Mouse (Mus musculus) limb, embryonic 11.5 days (tissue): ENCODE results near the gene Abcd1. TPM values are rescaled to one million over a fixed set of nuclear protein-coding genes. Genes with fewer than 3 reads are reported as not detected.
A peak's percentile ranks its signal among the peaks of the same experiment; 100 is the strongest.

Source experiments
- ATAC-seq: fragments of 200-750 bp; cut with Nextera tagmentation; 2 replicates; pipeline ENCODE4 v1.8.0; 2017; ENCODE audit warnings: low read depth; ENCODE audit not compliant: insufficient number of reproducible peaks, low FRiP score, low TSS enrichment
- DNase-seq: peaks from one replicate; pipeline ENCODE4 v3.0.0-alpha.2; 2015; ENCODE audit warnings: low spot score
- H3K27ac ChIP-seq: fragments of 300-500 bp; sonication (generic); replicated peaks from 2 replicates; pipeline ENCODE4 v1.5.1; 2014; ENCODE audit warnings: low read depth, mild to moderate bottlenecking, low read length
- H3K27me3 ChIP-seq: fragments of 300-500 bp; sonication (generic); 2 replicates; pipeline ENCODE4 v1.6.1; 2014; ENCODE audit warnings: mild to moderate bottlenecking, low read length, mixed read lengths; ENCODE audit not compliant: control insufficient read depth, insufficient read depth
- H3K36me3 ChIP-seq: fragments of 300-500 bp; sonication (generic); 2 replicates; pipeline ENCODE4 v1.6.1; 2014; ENCODE audit warnings: mild to moderate bottlenecking, low read length, moderate library complexity, mixed read lengths; ENCODE audit not compliant: control insufficient read depth, insufficient read depth
- H3K4me1 ChIP-seq: fragments of 300-500 bp; sonication (generic); 2 replicates; pipeline ENCODE4 v1.6.1; 2014; ENCODE audit warnings: low read length, mixed read lengths; ENCODE audit not compliant: control insufficient read depth, insufficient read depth
- H3K4me2 ChIP-seq: fragments of 300-500 bp; sonication (generic); 2 replicates; pipeline ENCODE4 v1.6.1; 2014; ENCODE audit warnings: low read depth, mild to moderate bottlenecking, moderate library complexity; ENCODE audit not compliant: severe bottlenecking
- H3K4me3 ChIP-seq: fragments of 300-500 bp; sonication (generic); 2 replicates; pipeline ENCODE4 v1.5.1; 2014; ENCODE audit warnings: low read depth, low read length
- H3K9ac ChIP-seq: fragments of 300-500 bp; sonication (generic); 2 replicates; pipeline ENCODE4 v1.6.1; 2014; ENCODE audit warnings: mild to moderate bottlenecking, low read length
- H3K9me3 ChIP-seq: fragments of 300-500 bp; sonication (generic); 2 replicates; pipeline ENCODE4 v1.6.1; 2016; ENCODE audit warnings: low read length; ENCODE audit not compliant: control insufficient read depth
- WGBS: fragments of 180-500 bp; shearing (Covaris S2); extraction: QIAGEN DNeasy Blood & Tissue Kit; methylation state at CpG from one replicate; pipeline ENCODE4 v1.1.7; 2014; 5-methylcytosine and 5-hydroxymethylcytosine counted together
- polyA plus RNA-seq: library from polyadenylated mRNA; unstranded; fragments of >200 nt; fragmentation: Nextera tagmentation; extraction: Ambion mirVana; gene quantifications from 2 replicates; pipeline ENCODE4 v1.2.1, GENCODE M21; 2014

The Abcd1 gene
- polyA plus RNA-seq, 1 experiment from 2014 or later, result 10.0 TPM

DNA sequence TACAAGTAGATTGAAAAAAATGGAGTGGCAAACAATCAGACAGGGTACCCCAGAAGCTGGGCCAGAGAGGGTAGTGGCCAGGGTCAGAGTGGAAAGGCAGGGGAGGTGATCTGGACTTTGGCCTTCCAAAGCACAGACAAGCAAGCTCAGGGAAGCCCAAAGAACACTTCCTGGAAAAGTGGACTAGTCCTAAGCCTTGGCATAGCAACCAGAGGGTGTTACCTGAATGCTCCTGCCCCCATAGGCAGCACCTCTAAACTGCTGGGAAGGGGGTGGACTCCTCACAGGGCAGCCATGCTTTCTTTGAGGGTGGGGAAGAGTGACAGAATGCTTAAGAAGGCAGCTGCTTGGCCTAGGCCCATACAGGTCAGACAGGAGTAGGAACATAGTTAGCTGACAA lies 31.4 kb upstream of the Abcd1 start:
- H3K4me3 ChIP-seq, result no peak overlapping the region
- no peak for ATAC-seq
- no peaks in the 10 kb centered on the region for H3K4me1 ChIP-seq
- H3K27me3 ChIP-seq, result no peaks in the 10 kb centered on the region
- no peaks in the 10 kb centered on the region for H3K9me3 ChIP-seq
- no peaks in the 10 kb centered on the region; the same call in 1 of the 2 replicates for H3K36me3 ChIP-seq
- no peak overlapping the region for H3K4me2 ChIP-seq
- H3K27ac ChIP-seq, result no peak overlapping the region
- DNase-seq, result no peak
- no peak overlapping the region for H3K9ac ChIP-seq

- 58% methylated on average over 3 of the region's 3 CpGs for WGBS
- Histone ChIP-seq H3K9ac (no peak overlapping the region), H3K36me3 (no peaks in the 10 kb centered on the region; the same call in 1 of the 2 replicates), H3K4me3 (no peak overlapping the region), H3K27me3 (no peaks in the 10 kb centered on the region), H3K9me3 (no peaks in the 10 kb centered on the region), H3K27ac (no peak overlapping the region), H3K4me2 (no peak overlapping the region), H3K4me1 (no peaks in the 10 kb centered on the region)
- DNase-seq (no peak), ATAC-seq (no peak)
Observed at GRCm38 (mm10) chrX:73685629-73686028, 30.8 kb upstream of the Abcd1 start.

DNA sequence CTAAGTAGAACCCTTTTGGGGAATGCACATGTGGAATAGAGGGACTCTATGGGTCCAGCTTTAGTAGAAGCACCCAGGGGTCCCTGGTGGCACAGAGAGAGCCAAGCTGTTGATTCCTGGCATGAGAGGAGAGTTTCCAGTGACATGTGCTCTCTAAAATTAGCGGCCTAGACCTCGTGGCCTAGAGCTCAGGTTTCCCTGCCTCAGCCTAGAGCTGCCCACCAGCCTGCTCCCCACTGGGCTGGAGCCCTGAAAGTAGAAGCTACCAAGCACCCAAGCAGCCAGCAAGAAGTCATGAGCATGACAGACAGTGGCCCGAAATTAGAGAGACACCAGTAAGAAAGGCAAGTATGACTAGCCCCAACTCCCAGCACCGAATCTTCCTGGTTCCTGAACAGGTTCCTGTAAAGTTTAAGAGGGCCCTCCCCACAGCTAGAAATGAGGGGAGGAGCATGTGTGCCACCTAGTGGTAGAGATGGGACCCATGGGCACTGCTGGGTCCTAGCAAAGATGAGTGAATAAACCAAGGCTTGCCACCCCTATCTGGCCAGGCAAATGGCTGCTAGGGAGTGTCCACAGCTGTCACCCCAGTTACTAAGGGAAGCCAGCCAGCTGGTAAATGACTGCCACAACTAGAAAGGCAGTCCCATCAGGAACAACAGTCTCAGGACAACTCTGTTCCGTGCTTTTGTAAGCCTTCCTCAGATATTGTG lies 25.3 kb upstream of the Abcd1 start:
- Histone ChIP-seq H3K27ac (no peak overlapping the region), H3K4me3 (no peak overlapping the region), H3K4me2 (no peak overlapping the region), H3K9me3 (no peaks in the 10 kb centered on the region), H3K36me3 (no peaks in the 10 kb centered on the region; the same call in 1 of the 2 replicates), H3K27me3 (no peaks in the 10 kb centered on the region), H3K9ac (no peak overlapping the region), H3K4me1 (no peaks in the 10 kb centered on the region)
- no peak for ATAC-seq
- 76% methylated on average over 5 of the region's 5 CpGs for WGBS
- DNase-seq, result peak; percentile 29

DNA sequence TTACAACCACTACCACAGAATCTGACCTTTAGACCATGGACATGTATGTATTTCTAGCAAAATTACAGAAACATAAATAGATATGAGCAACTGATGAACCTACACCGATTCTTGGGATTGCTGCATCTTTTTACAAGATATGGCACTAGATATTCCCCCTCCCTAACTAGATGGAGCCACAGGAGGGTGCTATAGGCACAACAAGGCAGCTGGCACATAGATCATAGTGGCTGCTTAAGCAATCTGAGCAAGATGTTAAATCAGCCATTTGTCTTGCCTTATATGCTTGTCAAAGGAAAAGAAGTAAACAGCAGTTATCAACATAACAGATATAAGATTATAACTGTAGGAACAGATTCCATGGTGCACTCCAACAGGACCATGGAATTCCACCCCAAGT lies 15.9 kb upstream of the Abcd1 start:
- no peak overlapping the region for H3K27ac ChIP-seq
- no peaks in the 10 kb centered on the region for H3K36me3 ChIP-seq
- no peaks in the 10 kb centered on the region for H3K9me3 ChIP-seq
- H3K4me2 ChIP-seq, result no peak overlapping the region
- no peak overlapping the region for H3K9ac ChIP-seq
- 79% methylated on average over 1 of the region's 1 CpGs for WGBS
- DNase-seq (no peak), ATAC-seq (no peak)
- H3K27me3 ChIP-seq, result no peaks in the 10 kb centered on the region
- H3K4me3 ChIP-seq, result no peak overlapping the region
- no peaks in the 10 kb centered on the region for H3K4me1 ChIP-seq

DNA sequence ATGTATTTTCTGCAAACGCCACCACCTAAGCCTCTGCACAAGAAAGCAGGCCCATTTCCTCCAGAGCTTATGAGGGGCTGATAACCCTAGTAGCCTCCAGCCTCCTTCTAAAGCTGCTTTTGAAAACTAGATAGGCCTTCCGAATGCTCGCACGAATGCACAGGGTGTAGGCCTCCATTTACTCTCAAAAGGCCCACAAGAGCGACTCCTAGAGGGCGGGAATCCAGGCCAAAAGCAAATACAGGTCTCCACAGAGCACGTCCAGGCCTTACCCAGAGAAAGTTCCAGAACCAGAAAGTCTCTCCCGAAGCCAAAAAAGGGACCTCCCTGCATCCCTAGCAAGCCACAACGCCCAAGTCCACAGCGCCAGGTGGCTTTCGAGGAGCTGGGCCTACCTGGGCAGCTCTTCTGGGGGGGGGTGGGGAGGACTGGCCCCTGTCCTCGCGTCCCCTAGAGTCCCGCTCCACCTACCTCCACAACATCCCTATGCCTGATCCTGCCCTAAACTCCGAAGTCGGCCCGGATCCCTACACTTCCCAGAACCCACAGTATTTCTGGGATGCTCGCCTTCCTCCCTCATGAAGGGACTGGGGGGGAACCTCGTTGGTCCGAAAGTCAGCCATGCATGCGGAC lies 805 bp upstream of the Abcd1 start:
- no peaks in the 10 kb centered on the region for H3K36me3 ChIP-seq
- DNase-seq (peak; percentile 35), ATAC-seq (peak; percentile 11; the same call in 1 of the 2 replicates)
- H3K27ac ChIP-seq, result 0 out of 2 replicates have a peak overlapping the region, but pooled peaks have one; percentile 14
- 30% methylated on average over 21 of the region's 21 CpGs for WGBS
- peak overlapping the region; percentile 67 for H3K9ac ChIP-seq
- H3K4me3 ChIP-seq, result peak overlapping the region; percentile 46
- H3K27me3 ChIP-seq, result no peaks in the 10 kb centered on the region
- peaks cover 6% of the 10 kb centered on the region; the same call in 1 of the 2 replicates for H3K4me1 ChIP-seq
- no peaks in the 10 kb centered on the region for H3K9me3 ChIP-seq
- H3K4me2 ChIP-seq, result peak overlapping the region; percentile 54

- Histone ChIP-seq H3K27me3 (no peaks in the 10 kb centered on the region), H3K9me3 (no peaks in the 10 kb centered on the region), H3K9ac (peak overlapping the region; percentile 7; the same call in 1 of the 2 replicates), H3K4me1 (peaks cover 6% of the 10 kb centered on the region; the same call in 1 of the 2 replicates), H3K4me2 (peak overlapping the region; percentile 56), H3K36me3 (no peaks in the 10 kb centered on the region), H3K4me3 (peak overlapping the region; percentile 46), H3K27ac (peak overlapping the region; percentile 62; the same call in 1 of the 2 replicates)
- WGBS, result 38% methylated on average over 29 of the region's 30 CpGs
- no peak for DNase-seq
- ATAC-seq, result peak; percentile 41
Observed at GRCm38 (mm10) chrX:73716709-73717545, 530 bp downstream of the Abcd1 start.

GRCm38 (mm10) chrX:73717667-73718066 lies 1.3 kb downstream of the Abcd1 start:
- Histone ChIP-seq H3K27me3 (no peaks in the 10 kb centered on the region), H3K4me2 (no peak overlapping the region), H3K36me3 (no peaks in the 10 kb centered on the region), H3K4me1 (peaks cover 6% of the 10 kb centered on the region; the same call in 1 of the 2 replicates), H3K9ac (no peak overlapping the region), H3K4me3 (no peak overlapping the region), H3K27ac (no peak overlapping the region), H3K9me3 (no peaks in the 10 kb centered on the region)
- WGBS, result 65% methylated on average over 11 of the region's 11 CpGs
- DNase-seq (no peak), ATAC-seq (no peak)

GRCm38 (mm10) chrX:73718271-73718670 lies 1.9 kb downstream of the Abcd1 start:
- H3K27me3 ChIP-seq, result no peaks in the 10 kb centered on the region
- DNase-seq (no peak), ATAC-seq (no peak)
- H3K9me3 ChIP-seq, result no peaks in the 10 kb centered on the region
- H3K9ac ChIP-seq, result no peak overlapping the region
- peaks cover 6% of the 10 kb centered on the region; the same call in 1 of the 2 replicates for H3K4me1 ChIP-seq
- H3K27ac ChIP-seq, result no peak overlapping the region
- WGBS, result 46% methylated on average over 3 of the region's 3 CpGs
- no peak overlapping the region for H3K4me2 ChIP-seq
- H3K36me3 ChIP-seq, result no peaks in the 10 kb centered on the region
- H3K4me3 ChIP-seq, result no peak overlapping the region
